ENCODE assay signal across 12 mouse cellular contexts in genomic region chr11:52648176-52648839, GRCm38 (mm10).
DNase-seq lines count a peak whose midpoint lies in the region; ATAC-seq and TF ChIP-seq lines count a peak whose summit lies in the region.
"Had no signal": no experiment of that assay in that cellular context is flagged by ENCODE, and none has a peak within 500 bp of the region (broad histone marks: within the 10 kb centered on the region; RNA-seq: fewer than 3 reads in every experiment).

No protein-coding gene starts in this region.

- intact Hi-C loops in left cerebral cortex, adult 2 months (cut with DNase I), result loop anchor here (1.0 to 5.0 kb wide), 5 partner anchors 46 to 240 kb away; no protein-coding TSS in a partner anchor

- H3K36me3 ChIP-seq in heart, embryonic 12.5 days, result no peaks in the 10 kb centered on the region
- H3K36me3 ChIP-seq in intestine, embryonic 16.5 days (ENCODE audit: control insufficient read depth, insufficient read depth, low read length), result no peaks in the 10 kb centered on the region
- H3K36me3 ChIP-seq: liver, embryonic 15.5 days had no signal

- peak overlapping the region; percentile 3; the same call in 1 of the 2 replicates for H3K4me2 ChIP-seq in heart, embryonic 12.5 days
- no peak overlapping the region for H3K4me2 ChIP-seq in intestine, embryonic 16.5 days (ENCODE audit: low read depth, low read length)
- H3K4me2 ChIP-seq: liver, embryonic 15.5 days had no signal

- H3K27me3 ChIP-seq in heart, embryonic 12.5 days (replicated peaks), result peaks cover 6% of the 10 kb centered on the region; the same call in 1 of the 2 replicates
- H3K27me3 ChIP-seq in intestine, embryonic 16.5 days (replicated peaks; ENCODE audit: control insufficient read depth, insufficient read depth, low read length), result no peaks in the 10 kb centered on the region
- H3K27me3 ChIP-seq: liver, embryonic 15.5 days had no signal

- TF ChIP-seq CTCF in left cerebral cortex, adult 2 months (IDR thresholded peaks at IDR 0.05), result no peak

- H3K9ac ChIP-seq in heart, embryonic 12.5 days, result no peak overlapping the region
- no peak overlapping the region for H3K9ac ChIP-seq in intestine, embryonic 16.5 days (ENCODE audit: low read depth, low read length)
- H3K9ac ChIP-seq: liver, embryonic 15.5 days had no signal

- no peak for DNase-seq in heart, adult 11 months
- peak; percentile 57 to 68 for DNase-seq in right cerebral cortex, adult 2 months (ENCODE audit: low spot score in 2 of 2)
- no peak for DNase-seq in right cerebral cortex, postnatal 14 days
- DNase-seq in left cerebral cortex, adult 2 months (ENCODE audit: extremely low spot score in 1 of 2, low spot score in 2 of 2), result peak; percentile 43 to 44
- no peak for DNase-seq in c-Kit-positive CD71-positive TER-119-positive erythroid progenitor cells, embryonic 14.5 days (ENCODE audit: low spot score)
- DNase-seq in urinary bladder, adult 18-20 months (ENCODE audit: low spot score in 2 of 2), result no peak
- DNase-seq: cerebellum, postnatal 36 days; gastrocnemius, postnatal 10 days had no signal

- H3K9me3 ChIP-seq in heart, embryonic 12.5 days (replicated peaks), result no peaks in the 10 kb centered on the region
- H3K9me3 ChIP-seq in intestine, embryonic 16.5 days (ENCODE audit: control insufficient read depth, low read length), result no peaks in the 10 kb centered on the region
- H3K9me3 ChIP-seq: liver, embryonic 15.5 days had no signal

- no peak overlapping the region for H3K4me3 ChIP-seq in heart, embryonic 12.5 days
- no peak overlapping the region for H3K4me3 ChIP-seq in left cerebral cortex, adult 2 months
- H3K4me3 ChIP-seq in intestine, embryonic 16.5 days (ENCODE audit: low read length), result no peak overlapping the region
- H3K4me3 ChIP-seq: liver, embryonic 15.5 days had no signal

- peaks cover 51% of the 10 kb centered on the region for H3K4me1 ChIP-seq in heart, embryonic 12.5 days (replicated peaks)
- peaks cover 19% of the 10 kb centered on the region for H3K4me1 ChIP-seq in intestine, embryonic 16.5 days (ENCODE audit: control insufficient read depth, insufficient read depth, low read length)
- H3K4me1 ChIP-seq: liver, embryonic 15.5 days had no signal

- peak overlapping the region; percentile 34 for H3K27ac ChIP-seq in heart, embryonic 12.5 days (ENCODE audit: poor library complexity, severe bottlenecking)
- peak overlapping the region; percentile 86 for H3K27ac ChIP-seq in left cerebral cortex, adult 2 months
- no peak overlapping the region for H3K27ac ChIP-seq in intestine, embryonic 16.5 days (ENCODE audit: low read length)
- H3K27ac ChIP-seq: liver, embryonic 15.5 days had no signal

- ATAC-seq in heart, embryonic 12.5 days (ENCODE audit: insufficient number of reproducible peaks, low FRiP score), result peak; percentile 23; the same call in 1 of the 2 replicates
- no peak for ATAC-seq in intestine, embryonic 16.5 days
- ATAC-seq: intestine, postnatal 0 days had no signal

- 31% methylated on average over 15 of the region's 15 CpGs for WGBS in heart, embryonic 12.5 days
- 45% methylated on average over 15 of the region's 15 CpGs for WGBS in intestine, embryonic 16.5 days

Comparison
In these comparisons a context has a peak if more than half of its experiments do, and no peak if none do; other contexts are left out.
1. DNase-seq: peak in right cerebral cortex, adult 2 months (2 of 2) and left cerebral cortex, adult 2 months (2 of 2); none in heart, adult 11 months (single experiment), right cerebral cortex, postnatal 14 days (single experiment), c-Kit-positive CD71-positive TER-119-positive erythroid progenitor cells, embryonic 14.5 days (single experiment) and urinary bladder, adult 18-20 months (0 of 2).